Mouse (Mus musculus): ENCODE data around the gene Bud31.

DNA sequence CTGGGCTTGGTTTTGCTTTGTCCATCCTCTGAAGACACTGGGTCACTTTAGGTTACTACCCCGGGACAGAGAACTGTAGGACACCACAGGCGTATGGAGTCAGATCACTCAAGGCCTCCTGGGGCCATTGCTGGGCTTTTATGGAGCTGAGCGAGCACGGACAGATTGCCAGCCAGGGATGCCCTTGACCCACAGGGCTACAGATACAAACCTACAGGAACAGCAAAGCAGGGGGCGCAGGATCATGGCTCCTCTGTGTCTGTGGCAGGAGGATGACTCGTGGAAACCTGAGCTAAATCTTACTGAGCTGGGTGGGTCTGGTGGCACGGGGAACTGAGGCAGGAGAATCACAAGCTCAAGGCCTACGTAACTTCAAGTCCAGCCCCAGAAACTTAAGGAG, 27.6 kb upstream of the Bud31 start:
- no peak for TF ChIP-seq POLR2A (IDR thresholded peaks at IDR 0.05; ENCODE audit: borderline replicate concordance, extremely low read depth, insufficient read depth, insufficient read length, poor library complexity, severe bottlenecking)
- TF ChIP-seq CTCF (IDR thresholded peaks at IDR 0.05; ENCODE audit: borderline replicate concordance, extremely low read depth, insufficient read depth, insufficient read length), result no peak
